Mouse (Mus musculus): ENCODE measurements around the gene Eng.

Gene Eng

DNA sequence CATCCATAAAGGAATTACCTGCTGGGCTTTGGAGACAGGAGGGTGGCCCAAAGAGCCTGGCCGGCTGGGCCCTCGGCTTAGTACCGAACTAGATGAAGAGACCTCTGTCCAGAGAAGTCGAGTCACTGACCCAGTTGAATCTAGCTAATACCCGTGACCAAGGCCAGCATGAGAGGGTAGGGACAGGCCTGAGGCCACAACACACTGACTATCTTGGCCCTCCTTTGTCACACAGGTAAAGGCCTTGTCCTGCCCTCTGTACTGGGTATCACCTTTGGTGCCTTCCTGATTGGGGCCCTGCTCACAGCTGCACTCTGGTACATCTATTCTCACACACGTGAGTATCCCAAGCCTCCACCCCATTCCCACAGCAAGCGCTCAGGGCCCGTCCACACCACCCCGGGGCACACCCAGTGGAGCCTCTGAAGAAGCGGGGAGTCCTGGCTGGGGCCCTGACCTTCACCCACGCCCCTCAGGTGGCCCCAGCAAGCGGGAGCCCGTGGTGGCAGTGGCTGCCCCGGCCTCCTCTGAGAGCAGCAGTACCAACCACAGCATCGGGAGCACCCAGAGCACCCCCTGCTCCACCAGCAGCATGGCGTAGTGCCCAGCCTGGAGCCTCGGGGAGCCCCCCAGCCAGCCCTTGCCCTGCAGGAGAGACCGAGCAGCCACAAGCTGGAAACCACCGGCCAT, 34.7 kb downstream of the Eng start:
- no peak for DNase-seq (ENCODE audit: low read depth in 2 of 2, low spot score in 2 of 2)

DNA sequence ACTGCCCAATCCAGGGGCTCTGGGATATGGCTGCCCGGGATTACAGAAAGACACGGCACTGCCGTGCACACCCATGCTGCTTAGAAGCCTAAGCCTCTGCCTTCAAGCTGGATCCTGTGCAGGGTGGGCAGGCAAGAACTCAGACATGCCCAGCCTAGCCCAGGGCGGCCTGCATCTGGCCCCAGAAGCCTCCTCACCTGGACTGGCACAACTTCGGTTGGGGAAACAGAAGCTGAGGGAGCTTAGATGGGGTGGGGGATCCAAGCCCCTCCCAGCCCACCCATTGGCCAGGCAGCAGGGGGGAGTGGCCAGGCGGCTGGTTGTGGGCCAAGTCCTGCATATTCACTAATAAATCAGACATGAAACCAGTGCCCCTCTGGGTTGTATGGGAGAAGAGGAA, 35.4 kb downstream of the Eng start:
- no peak for DNase-seq (ENCODE audit: low read depth in 2 of 2, low spot score in 2 of 2)

DNA sequence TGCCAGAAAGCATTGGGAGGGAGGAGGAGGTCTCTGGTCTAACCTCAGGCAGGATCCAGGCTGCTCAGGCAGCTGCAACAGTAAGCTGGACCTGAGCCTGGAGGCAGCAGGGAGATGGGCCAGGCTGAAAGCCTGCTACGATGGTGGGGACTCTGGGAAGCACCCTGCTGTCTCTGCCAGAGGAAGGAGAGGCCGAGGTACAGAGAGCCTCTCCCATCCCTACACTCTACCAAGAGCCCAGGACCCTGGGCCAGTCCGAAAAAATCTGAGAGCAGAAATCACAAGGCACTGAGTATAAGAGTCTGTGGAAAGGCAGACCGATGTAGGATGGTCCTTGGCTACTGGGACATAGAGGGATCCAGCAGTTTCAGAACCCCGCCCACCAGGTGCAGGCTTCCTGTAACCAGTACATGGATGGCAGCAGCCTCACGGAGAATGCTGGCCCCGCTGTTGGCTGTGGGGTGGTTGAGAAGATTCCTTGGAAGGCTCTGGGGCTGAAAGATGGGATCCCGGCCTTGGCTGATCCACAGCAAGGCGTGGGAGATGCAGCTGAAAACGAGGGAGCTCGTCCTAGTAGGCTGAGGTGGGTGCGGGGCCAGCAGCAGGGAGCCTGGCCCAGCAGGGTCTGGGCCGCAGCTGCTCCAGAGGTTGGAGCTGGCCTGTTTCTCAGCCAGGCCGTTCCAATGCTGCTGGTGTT, 36.5 kb downstream of the Eng start:
- no peak for DNase-seq (ENCODE audit: low read depth in 2 of 2, low spot score in 2 of 2)

DNA sequence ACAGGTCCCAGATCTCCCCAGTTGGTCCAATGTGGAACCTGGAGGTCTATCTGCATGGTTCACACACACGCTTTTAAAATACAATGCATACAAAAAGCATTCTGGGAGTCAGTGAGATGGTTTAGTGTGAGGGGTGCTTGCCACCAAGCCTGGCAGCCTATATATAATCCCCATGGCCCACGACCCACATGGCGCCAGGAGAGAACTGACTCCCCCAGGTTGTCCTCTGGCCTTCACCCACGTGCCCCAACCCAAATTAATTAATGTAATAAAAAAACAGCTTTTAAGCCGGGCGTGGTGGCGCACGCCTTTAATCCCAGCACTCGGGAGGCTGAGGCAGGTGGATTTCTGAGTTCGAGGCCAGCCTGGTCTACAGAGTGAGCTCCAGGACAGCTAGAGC, 37.3 kb downstream of the Eng start:
- DNase-seq (ENCODE audit: low read depth in 2 of 2, low spot score in 2 of 2), result no peak

DNA sequence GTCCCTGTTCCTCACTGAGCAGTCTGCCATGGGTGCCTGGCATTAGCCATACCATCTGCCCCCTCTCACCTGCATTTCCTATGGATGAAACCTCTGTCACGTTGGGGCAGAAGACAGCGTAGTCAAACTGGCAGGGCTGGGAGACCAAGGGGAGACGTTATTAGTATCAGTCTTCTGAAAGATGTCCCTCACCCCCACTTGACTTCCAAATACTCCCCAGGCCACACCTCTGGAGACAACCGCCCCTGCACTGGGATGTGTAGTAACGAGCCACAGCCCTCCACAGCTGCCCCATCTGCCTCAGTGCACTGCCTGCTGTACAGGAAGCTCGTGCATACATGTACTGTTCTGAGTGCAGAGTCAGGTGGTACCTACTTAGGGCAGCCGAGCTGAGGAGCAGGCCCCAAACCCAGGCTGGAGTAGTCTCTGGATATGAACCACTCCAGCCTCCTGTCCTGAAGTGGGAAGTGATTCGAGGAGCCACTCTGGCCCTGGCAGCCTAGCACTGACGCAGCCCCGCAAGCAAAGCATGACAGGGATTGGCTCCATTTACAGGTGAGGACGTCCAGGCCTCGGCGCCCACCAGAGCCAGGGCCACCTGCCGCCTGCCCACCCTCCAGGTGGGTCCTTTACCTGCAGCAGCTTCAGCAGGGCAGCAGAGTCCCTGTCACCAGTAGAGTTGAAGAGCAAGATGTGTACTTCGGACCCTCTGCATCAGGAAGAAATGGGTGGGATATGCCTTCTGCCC, 38.5 kb downstream of the Eng start:
- DNase-seq (ENCODE audit: low read depth in 2 of 2, low spot score in 2 of 2), result no peak

DNA sequence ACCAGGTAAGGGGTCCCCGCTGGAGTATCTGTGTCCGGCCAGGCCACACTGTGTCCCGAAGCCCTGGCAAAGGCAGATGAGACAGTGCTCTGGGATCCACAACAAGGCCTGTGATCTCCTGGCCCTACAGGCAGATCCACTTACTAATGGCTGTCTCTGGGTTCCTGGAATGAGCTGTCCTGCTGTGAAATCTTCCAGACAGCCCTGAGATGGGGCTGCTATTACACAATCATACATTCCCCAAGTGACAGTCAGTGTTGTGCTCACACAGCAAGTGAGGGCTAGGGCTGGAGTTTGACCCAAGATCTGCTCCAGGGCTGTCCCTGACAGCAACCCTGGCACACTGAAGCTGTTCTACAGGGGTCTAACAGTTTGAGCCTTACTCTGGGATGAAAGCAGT, 39.4 kb downstream of the Eng start:
- no peak for DNase-seq (ENCODE audit: low read depth in 2 of 2, low spot score in 2 of 2)

DNA sequence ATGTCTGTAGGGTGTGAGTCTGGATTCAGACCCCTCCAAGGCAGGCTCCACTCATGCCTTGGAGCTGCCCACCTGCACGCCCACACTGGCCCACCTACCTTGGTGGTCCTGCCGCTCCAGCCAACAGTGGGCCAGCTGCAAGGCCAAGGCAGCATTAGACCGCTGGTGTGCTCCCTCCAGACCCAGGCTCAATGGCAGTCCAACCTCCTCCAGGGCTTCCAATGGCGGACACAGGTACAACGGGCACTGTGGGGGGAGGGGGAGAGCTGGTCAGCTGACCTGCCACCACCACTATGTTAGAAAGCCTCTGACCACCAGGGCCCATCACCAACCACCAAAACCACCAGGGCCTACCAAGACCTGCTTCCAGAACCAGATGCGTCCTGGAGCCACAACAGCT, 40.2 kb downstream of the Eng start:
- DNase-seq (ENCODE audit: low read depth in 2 of 2, low spot score in 2 of 2), result no peak

DNA sequence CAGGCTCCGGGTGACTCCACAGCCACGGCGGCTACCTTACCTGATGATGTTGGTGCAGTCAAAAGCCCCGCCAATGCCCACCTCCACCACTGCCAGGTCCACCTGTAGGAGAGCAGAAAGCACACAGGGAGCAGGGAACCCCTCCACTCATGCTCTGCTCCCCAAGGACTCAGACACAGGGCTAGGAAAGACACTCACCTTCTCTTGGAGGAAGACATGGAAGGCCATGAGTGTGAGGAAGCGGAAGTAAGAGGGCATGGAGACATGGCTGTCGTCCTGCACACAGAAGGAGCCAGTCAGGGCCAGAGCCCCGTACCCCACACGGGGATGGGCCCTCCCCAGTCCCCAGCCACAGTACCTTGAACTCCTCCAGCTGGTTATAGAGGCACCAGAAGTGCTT, 41.2 kb downstream of the Eng start:
- DNase-seq (ENCODE audit: low read depth in 2 of 2, low spot score in 2 of 2), result no peak

DNA sequence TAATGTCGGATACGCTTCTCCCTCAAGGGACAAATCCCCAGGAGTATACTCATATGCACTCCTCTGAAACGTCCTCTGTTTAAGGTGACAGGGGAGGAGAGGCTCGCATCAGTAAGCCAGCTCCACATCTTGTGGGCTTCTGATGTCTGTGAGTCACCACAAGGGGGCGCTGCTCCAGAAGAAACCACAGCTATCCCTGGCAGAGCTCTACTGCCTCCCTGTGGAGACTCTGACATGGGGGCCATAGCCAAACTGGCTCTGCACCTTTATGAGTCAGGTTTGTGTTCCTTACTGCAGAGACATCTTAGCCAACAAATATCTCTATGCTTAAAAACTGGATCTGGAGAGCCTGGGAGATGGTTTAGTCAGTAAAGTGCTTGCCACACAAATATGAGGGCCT, 43.0 kb downstream of the Eng start:
- peak; percentile 89 to 92 for DNase-seq (ENCODE audit: low read depth in 2 of 2, low spot score in 2 of 2)

DNA sequence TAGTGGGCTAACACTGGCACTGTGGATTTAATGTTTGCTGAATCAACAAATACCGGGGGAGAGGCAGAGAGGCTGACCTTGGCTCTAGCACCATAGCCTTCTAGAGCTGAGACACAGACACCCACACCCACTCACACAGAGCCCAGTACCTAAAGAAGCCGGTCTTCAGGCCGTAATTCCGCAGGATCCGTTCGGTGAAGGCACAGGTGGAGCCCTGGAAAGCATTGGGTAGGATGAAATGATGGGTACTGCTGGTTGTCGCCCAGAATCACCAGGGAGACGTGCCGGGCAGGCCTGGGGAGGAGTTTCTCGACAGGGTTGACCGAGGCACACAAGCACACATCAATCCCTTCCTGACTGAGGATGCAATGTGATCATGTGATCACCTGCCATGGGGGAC, 44.6 kb downstream of the Eng start:
- DNase-seq (ENCODE audit: low read depth in 2 of 2, low spot score in 2 of 2), result no peak

DNA sequence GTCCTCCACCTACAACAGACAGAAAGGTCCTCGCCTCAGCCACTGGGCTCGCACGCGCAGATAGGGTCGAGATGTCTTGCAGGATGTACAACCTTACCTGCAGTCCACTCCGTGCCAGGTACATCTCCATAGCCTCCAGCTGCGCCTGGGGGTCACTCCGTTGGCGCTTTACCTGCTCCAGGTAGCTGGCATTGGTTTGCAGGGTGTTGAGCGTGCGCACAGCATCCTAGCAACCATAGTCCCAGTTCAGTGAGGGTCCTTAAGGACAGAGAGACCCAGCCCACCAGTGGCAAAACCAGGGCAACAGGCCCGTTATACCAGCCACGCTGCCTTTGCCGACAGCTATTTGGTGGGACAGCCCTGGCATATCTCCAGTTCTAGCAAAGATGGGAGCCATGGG, 46.1 kb downstream of the Eng start:
- DNase-seq (ENCODE audit: low read depth in 2 of 2, low spot score in 2 of 2), result no peak

DNA sequence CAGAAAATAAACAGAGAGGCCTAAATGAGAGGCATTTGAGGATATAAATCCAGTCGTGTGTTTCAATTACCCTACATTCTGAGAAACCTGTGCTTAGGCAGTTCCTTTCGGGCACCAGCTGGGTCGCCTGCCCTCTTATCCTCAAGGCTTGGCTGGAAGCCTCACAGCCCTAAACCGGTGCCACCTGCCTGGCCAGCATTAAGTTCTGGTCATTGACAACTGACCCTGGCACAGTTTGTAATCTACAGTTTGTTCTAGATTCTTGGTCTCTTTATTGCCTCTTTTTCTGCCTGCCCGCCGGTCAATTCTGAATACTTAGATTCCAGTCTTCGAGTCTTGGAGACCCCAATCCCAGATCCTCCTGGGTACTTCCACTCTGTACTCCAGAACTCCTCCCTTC, 46.9 kb downstream of the Eng start:
- no peak for DNase-seq (ENCODE audit: low read depth in 2 of 2, low spot score in 2 of 2)

DNA sequence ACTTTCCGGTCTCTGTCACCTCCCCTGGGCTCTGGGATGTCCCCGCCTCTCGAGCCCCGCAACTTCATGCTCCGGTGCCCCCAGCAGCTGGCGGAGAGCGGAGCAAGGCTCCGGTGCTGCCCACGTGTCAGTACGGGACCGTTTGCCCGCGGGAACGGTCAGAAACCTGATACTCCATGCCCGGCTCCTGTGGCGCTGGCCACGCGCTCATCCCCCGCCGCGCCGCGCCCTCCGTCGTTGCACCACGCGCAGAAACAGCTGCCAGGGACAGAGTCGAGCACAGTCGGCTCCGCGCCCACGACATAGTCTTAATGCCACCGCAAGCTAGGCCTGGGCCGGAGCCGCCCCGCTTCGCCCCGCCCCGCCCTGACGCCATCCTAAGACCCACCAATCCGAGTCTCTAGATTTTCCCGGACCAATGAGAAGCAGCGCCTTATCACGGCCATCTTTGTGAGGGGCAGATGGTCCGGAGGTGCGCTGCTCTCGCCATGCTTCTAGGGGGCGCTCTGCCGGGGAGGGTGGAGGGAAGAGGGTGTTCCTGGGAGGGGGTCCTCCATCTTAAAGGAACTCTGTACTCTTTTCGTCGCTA, 47.5 kb downstream of the Eng start:
- peak; percentile 93 to 95 for DNase-seq (ENCODE audit: low read depth in 2 of 2, low spot score in 2 of 2)

DNA sequence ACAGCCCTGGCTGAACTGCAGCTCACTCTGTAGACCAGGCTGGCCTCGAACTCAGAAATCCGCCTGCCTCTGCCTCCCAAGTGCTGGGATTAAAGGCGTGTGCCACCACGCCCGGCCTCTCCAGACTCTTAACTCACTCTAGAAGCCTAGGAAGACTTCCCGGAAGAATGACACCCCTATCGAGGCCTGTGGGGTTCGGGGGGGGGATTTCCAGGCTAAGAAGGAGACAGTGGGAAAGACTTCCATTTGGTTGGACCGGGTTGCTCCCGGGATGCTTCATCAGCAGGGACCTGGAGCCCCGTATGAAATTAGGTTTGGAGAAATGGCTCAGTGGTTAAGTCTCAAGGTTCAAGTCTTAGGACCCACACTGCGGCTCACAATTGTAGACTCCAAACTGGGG, 48.3 kb downstream of the Eng start:
- no peak for DNase-seq (ENCODE audit: low read depth in 2 of 2, low spot score in 2 of 2)

DNA sequence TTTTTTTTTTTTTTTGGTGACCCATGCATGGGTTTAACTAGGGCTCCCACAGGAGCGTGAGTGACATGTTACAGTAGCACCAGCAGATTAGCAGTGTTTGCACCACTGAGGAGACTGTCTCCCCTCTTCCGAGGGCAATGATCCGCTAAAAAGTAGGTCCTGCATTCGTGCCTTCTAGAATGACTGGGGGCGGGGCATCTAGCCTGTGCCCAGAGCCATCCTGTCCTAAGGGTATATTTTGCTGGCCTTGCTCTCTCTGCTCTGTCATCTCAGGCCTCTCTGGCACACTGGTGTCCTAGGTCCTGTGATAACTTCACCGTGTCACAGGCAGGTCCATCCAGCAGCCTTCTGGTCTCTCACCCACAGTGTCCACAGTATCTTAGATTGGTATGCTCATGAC, 53.3 kb downstream of the Eng start:
- DNase-seq (ENCODE audit: low read depth in 2 of 2, low spot score in 2 of 2), result no peak

DNA sequence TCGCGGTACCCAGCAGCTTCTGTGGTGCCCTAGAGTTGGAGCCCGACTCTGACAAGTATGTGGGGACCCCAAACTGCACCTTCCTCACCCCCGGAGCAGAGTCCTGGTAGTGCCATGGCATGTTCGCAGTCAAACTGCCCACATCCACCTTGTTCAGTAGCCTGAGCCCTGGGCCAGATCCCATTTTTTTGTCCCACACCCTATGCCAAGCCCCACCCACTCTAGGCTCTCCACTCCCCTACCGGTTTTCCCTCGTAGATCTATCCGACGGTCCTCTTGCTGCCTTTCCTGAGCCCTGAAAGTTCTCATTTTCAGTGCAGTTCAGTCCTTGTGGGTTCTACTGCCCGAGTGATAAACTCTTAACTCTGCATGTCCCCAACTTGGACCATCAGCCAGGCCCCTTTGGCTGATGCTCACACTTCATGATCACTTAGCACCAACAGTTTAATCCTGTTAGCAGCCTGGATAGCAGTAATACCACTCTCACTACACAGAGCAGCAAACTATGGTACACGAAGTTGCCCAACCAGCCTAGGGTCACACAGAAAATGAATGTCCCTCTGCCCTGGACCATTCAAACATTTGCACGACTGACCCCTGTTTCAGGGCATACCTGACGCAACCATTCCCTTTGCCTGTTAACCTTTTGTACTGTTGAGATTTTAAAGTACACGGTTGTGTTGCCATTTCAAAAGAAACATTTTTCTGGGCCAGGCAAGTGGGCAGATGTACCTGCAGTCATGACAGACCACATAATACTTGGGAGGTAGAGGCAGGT, 54.8 kb downstream of the Eng start:
- DNase-seq (ENCODE audit: low read depth in 2 of 2, low spot score in 2 of 2), result no peak

DNA sequence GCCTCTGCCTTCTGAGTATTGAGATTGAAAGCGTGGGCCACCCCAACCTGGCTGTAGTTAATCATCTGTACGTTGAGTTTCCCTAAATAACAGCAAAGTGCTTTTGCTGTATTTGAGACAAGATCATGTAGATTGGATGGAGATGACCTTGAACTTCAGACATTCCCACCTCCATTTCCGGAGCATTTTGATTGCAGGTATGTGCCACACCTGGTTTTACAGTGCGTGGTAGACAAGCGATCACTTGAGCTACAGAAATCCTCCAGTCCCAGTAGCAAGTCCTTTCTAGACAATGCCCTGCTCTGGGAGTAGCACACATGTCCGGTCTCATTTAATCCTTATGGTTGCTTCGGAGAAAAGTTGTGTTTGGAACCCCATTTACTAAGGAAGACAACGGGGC, 56.7 kb downstream of the Eng start:
- no peak for DNase-seq (ENCODE audit: low read depth in 2 of 2, low spot score in 2 of 2)

DNA sequence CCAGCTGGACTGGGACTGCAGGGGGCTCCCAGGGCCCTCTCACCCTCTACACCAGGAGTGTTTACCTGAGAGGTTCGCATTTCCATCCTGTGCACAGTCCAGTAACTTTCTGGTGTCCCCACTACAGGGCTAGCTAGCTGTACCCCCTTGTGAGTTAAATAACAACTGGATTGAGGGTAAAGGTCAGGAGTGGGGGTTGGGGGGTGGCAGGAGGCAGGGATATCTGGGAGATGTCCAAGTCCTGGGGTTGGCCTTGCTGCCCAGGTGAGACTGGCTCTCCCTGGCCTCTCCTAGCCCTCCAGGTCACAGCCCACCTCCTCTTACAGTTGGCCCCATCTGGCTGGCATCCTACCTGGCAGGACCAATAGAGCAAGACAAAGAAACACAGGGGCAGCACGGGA, 57.6 kb downstream of the Eng start, which contains the start of gene Fpgs:
Gene Fpgs, minus strand, starts transcription at position 125 of the 401 bp plus-strand sequence.
- no peak for DNase-seq (ENCODE audit: low read depth in 2 of 2, low spot score in 2 of 2)

DNA sequence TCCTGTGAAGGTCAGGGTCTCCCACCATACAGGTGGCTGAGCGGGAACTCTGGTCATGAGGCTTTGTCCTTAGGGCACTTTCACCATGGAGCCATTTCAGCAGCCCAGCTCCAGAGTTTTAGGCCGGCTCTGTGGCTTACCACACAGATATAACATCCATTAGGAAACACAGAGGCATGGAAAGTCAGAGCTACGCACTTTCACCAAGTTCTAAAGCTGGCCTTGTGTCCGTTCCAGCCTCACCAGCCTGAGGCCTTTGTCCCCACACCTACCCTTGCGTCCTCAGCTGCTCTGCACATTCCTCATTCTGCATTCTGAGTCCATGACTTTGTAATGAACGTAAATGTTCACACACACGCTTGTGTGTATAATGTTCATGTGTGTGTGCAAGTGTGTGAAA, 58.6 kb downstream of the Eng start:
- no peak for DNase-seq (ENCODE audit: low read depth in 2 of 2, low spot score in 2 of 2)

DNA sequence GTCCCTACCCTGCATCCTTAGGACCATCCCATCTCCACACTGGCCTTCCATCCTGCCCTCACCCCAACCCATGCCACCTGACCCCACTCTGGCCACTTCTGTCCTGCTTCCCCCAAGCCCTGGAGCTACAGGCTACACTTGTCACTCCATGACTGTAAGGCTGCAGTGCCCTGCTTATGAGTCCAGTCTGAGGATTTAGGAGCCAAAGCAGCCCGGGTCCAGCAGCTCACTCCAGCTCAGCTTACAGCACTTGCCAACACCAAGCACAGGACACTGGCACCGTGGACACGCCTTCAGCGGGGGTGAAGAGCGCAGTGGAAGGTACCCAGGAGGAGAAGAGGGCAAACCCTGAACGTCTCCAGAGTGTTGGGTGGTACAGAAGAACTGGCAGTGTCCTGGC, 60.6 kb downstream of the Eng start:
- DNase-seq (ENCODE audit: low read depth in 2 of 2, low spot score in 2 of 2), result no peak

DNA sequence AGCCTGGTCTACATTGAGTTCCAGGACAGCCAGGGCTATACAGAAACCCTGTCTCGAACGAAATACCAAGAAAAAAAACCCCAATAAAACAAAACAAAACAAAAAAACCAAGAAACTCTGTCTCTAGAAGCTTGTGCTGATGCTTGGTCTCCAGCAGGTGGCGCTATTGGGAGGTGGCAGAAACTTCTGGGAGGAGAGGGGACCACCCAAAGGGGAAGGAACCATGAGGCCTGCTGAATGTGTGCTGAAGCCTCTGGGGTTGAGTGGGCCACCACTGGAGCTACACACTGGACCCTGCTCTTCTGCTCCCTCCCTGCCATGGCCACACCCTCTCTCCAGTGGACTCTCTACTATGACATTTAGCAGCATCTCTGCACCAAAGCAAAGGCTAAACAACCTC, 62.2 kb downstream of the Eng start:
- DNase-seq (ENCODE audit: low read depth in 2 of 2, low spot score in 2 of 2), result peak; percentile 68 to 76
